Mouse (Mus musculus) forebrain, embryonic 15.5 days (tissue): ENCODE data around the gene Ttc25. TPM values are rescaled to one million over a fixed set of nuclear protein-coding genes. Genes with fewer than 3 reads are reported as not detected.
A peak's percentile ranks its signal among the peaks of the same experiment; 100 is the strongest.
"Not testable (repeated sequence)": the region's sequence is repeated elsewhere in the genome, so short reads cannot be mapped to it uniquely, and the experiment has no call there.

Experiments
- ATAC-seq: fragments of 200-750 bp; cut with Nextera tagmentation; replicated peaks from 2 replicates; pipeline ENCODE4 v1.8.0; 2017; ENCODE audit warnings: mild to moderate bottlenecking, moderate TSS enrichment, moderate library complexity
- H3K27ac ChIP-seq: fragments of 300-500 bp; sonication (generic); replicated peaks from 2 replicates; pipeline ENCODE4 v1.5.1; 2015; ENCODE audit warnings: mild to moderate bottlenecking, inconsistent platforms
- H3K27me3 ChIP-seq: fragments of 300-500 bp; sonication (generic); 2 replicates; pipeline ENCODE4 v1.6.1; 2015; ENCODE audit warnings: inconsistent platforms
- H3K36me3 ChIP-seq: fragments of 300-500 bp; sonication (generic); 2 replicates; pipeline ENCODE4 v1.6.1; 2015; ENCODE audit warnings: mild to moderate bottlenecking, inconsistent platforms
- H3K4me1 ChIP-seq: fragments of 300-500 bp; sonication (generic); 2 replicates; pipeline ENCODE4 v1.6.1; 2015; ENCODE audit warnings: inconsistent platforms
- H3K4me2 ChIP-seq: fragments of 300-500 bp; sonication (generic); replicated peaks from 2 replicates; pipeline ENCODE4 v1.6.1; 2015; ENCODE audit warnings: mild to moderate bottlenecking, inconsistent platforms
- H3K4me3 ChIP-seq: fragments of 300-500 bp; sonication (generic); 2 replicates; pipeline ENCODE4 v1.5.1; 2015; ENCODE audit warnings: mild to moderate bottlenecking, inconsistent platforms
- H3K9ac ChIP-seq: fragments of 300-500 bp; sonication (generic); replicated peaks from 2 replicates; pipeline ENCODE4 v1.6.1; 2015; ENCODE audit warnings: mild to moderate bottlenecking, inconsistent platforms
- H3K9me3 ChIP-seq: fragments of 300-500 bp; sonication (generic); 2 replicates; pipeline ENCODE4 v1.6.1; 2016; ENCODE audit warnings: inconsistent platforms
- WGBS: fragments of 180-500 bp; shearing (Covaris S2); methylation state at CpG from one replicate; pipeline ENCODE4 v1.1.7; 2015; ENCODE audit warnings: mixed read lengths; 5-methylcytosine and 5-hydroxymethylcytosine counted together
- polyA plus RNA-seq: library from polyadenylated mRNA; unstranded; fragments of >200 nt; fragmentation: Nextera tagmentation; extraction: Ambion mirVana; gene quantifications from 2 replicates; pipeline ENCODE4 v1.2.1, GENCODE M21; 2015

The Ttc25 gene
- polyA plus RNA-seq, 1 experiment from 2014 or later: 2.1 TPM

GRCm38 (mm10) chr11:100611627-100612026 is 66.2 kb downstream of the Ttc25 start:
- Histone ChIP-seq H3K4me1 (0 out of 2 replicates have a peak, but pooled peaks cover 4% of the 10 kb centered on the region), H3K27me3 (no peaks in the 10 kb centered on the region), H3K4me2 (no peak overlapping the region), H3K9me3 (no peaks in the 10 kb centered on the region), H3K9ac (no peak overlapping the region), H3K4me3 (no peak overlapping the region), H3K27ac (no peak overlapping the region), H3K36me3 (no peaks in the 10 kb centered on the region)
- ATAC-seq: no peak
- 97% methylated on average over 6 of the region's 6 CpGs for WGBS

GRCm38 (mm10) chr11:100613241-100613640 is 67.8 kb downstream of the Ttc25 start:
- Histone ChIP-seq H3K4me3 (no peak overlapping the region), H3K9ac (no peak overlapping the region), H3K27ac (no peak overlapping the region), H3K4me1 (peaks cover 9% of the 10 kb centered on the region), H3K4me2 (no peak overlapping the region), H3K36me3 (no peaks in the 10 kb centered on the region), H3K27me3 (no peaks in the 10 kb centered on the region), H3K9me3 (no peaks in the 10 kb centered on the region)
- WGBS: 88% methylated on average over 3 of the region's 3 CpGs
- no peak for ATAC-seq

GRCm38 (mm10) chr11:100616332-100616731 is 70.9 kb downstream of the Ttc25 start:
- Histone ChIP-seq H3K9me3 (no peaks in the 10 kb centered on the region), H3K4me2 (no peak overlapping the region), H3K4me3 (no peak overlapping the region), H3K27ac (no peak overlapping the region), H3K4me1 (peaks cover 21% of the 10 kb centered on the region), H3K9ac (no peak overlapping the region), H3K27me3 (no peaks in the 10 kb centered on the region), H3K36me3 (no peaks in the 10 kb centered on the region)
- 86% methylated on average over 5 of the region's 5 CpGs for WGBS
- no peak for ATAC-seq

GRCm38 (mm10) chr11:100616836-100617235 is 71.4 kb downstream of the Ttc25 start:
- peaks cover 21% of the 10 kb centered on the region for H3K4me1 ChIP-seq
- not testable (repeated sequence) for H3K9me3 ChIP-seq, H3K36me3 ChIP-seq, H3K4me3 ChIP-seq, H3K27ac ChIP-seq, H3K27me3 ChIP-seq, H3K4me2 ChIP-seq, H3K9ac ChIP-seq, ATAC-seq
- 92% methylated on average over 7 of the region's 7 CpGs for WGBS

GRCm38 (mm10) chr11:100617480-100617879 is 72.1 kb downstream of the Ttc25 start:
- Histone ChIP-seq H3K9ac (no peak overlapping the region), H3K4me3 (peak overlapping the region; percentile 93; the same call in 1 of the 2 replicates), H3K36me3 (no peaks in the 10 kb centered on the region), H3K9me3 (no peaks in the 10 kb centered on the region), H3K27ac (no peak overlapping the region), H3K4me2 (peak overlapping the region; percentile 85; the same call in 1 of the 2 replicates), H3K27me3 (no peaks in the 10 kb centered on the region), H3K4me1 (peaks cover 21% of the 10 kb centered on the region)
- 91% methylated on average over 4 of the region's 4 CpGs for WGBS
- no peak for ATAC-seq

- WGBS: under 1% methylated on average over 36 of the region's 36 CpGs
- no peaks in the 10 kb centered on the region for H3K9me3 ChIP-seq
- peak within 1 kb of the TSS; percentile 91 for H3K4me2 ChIP-seq
- H3K27ac ChIP-seq: peak within 1 kb of the TSS; percentile 93
- H3K27me3 ChIP-seq: no peaks in the 10 kb centered on the region
- peak within 1 kb of the TSS; percentile 93 for H3K4me3 ChIP-seq
- H3K4me1 ChIP-seq: peaks cover 30% of the 10 kb centered on the region
- peak within 1 kb of the TSS; percentile 91 for H3K9ac ChIP-seq
- H3K36me3 ChIP-seq: no peaks in the 10 kb centered on the region
- ATAC-seq: peak; percentile 56
These were observed 73.5 kb downstream of the Ttc25 start, which contains the start of gene Nkiras2 for GRCm38 (mm10) chr11:100618761-100619484. Gene Nkiras2, plus strand, starts transcription at chr11:100619244.

GRCm38 (mm10) chr11:100619485-100619975 is 74.1 kb downstream of the Ttc25 start:
- under 1% methylated on average over 40 of the region's 40 CpGs for WGBS

GRCm38 (mm10) chr11:100619982-100620381 is 74.6 kb downstream of the Ttc25 start, which contains the start of gene Dnajc7:
Gene Dnajc7, minus strand, starts transcription at chr11:100620168.
- Histone ChIP-seq H3K4me1 (peaks cover 35% of the 10 kb centered on the region), H3K4me3 (peak within 1 kb of the TSS; percentile 93), H3K27ac (peak within 1 kb of the TSS; percentile 93), H3K27me3 (no peaks in the 10 kb centered on the region), H3K36me3 (0 out of 2 replicates have a peak, but pooled peaks cover 5% of the 10 kb centered on the region), H3K9me3 (no peaks in the 10 kb centered on the region), H3K9ac (peak within 1 kb of the TSS; percentile 91), H3K4me2 (peak within 1 kb of the TSS; percentile 91)
- WGBS: 5% methylated on average over 11 of the region's 11 CpGs
- ATAC-seq: no peak; the same call in 1 of the 2 replicates

More at GRCm38 (mm10) chr11:100619485-100619975, 74.1 kb downstream of the Ttc25 start:
- ATAC-seq: peak; percentile 98
- peak overlapping the region; percentile 93 for H3K27ac ChIP-seq
- peaks cover 35% of the 10 kb centered on the region for H3K4me1 ChIP-seq
- H3K4me2 ChIP-seq: peak overlapping the region; percentile 91
- peak overlapping the region; percentile 91 for H3K9ac ChIP-seq
- no peaks in the 10 kb centered on the region for H3K9me3 ChIP-seq
- peak overlapping the region; percentile 93 for H3K4me3 ChIP-seq
- H3K27me3 ChIP-seq: no peaks in the 10 kb centered on the region
- H3K36me3 ChIP-seq: 0 out of 2 replicates have a peak, but pooled peaks cover under 1% of the 10 kb centered on the region

Other genes starting within 250 kb of the Ttc25 start
- gene Eif1, start 225.7 kb upstream of the Ttc25 start, polyA plus RNA-seq: 1,252 and 1,271 TPM in 2 replicates
- 0.57 and 0.78 TPM in 2 replicates for gene Gast, start 211.2 kb upstream of the Ttc25 start, polyA plus RNA-seq
- 94.7 and 128 TPM in 2 replicates for gene Hap1, start 189.5 kb upstream of the Ttc25 start, polyA plus RNA-seq
- 51.4 and 55.4 TPM in 2 replicates for gene Jup, start 147.8 kb upstream of the Ttc25 start, polyA plus RNA-seq
- 13.5 and 14.4 TPM in 2 replicates for gene P3h4, start 130.8 kb upstream of the Ttc25 start, polyA plus RNA-seq
- gene Fkbp10, start 129.9 kb upstream of the Ttc25 start, polyA plus RNA-seq: 16.9 and 17.3 TPM in 2 replicates
- gene Nt5c3b, start 103.8 kb upstream of the Ttc25 start, polyA plus RNA-seq: 103 and 112 TPM in 2 replicates
- 0.67 and 0.69 TPM in 2 replicates for gene Klhl10, start 103.7 kb upstream of the Ttc25 start, polyA plus RNA-seq
- 13.5 and 14.0 TPM in 2 replicates for gene Klhl11, start 72.9 kb upstream of the Ttc25 start, polyA plus RNA-seq
- gene Acly, start 17.6 kb upstream of the Ttc25 start, polyA plus RNA-seq: 230 and 237 TPM in 2 replicates
- gene Cnp, start 29.3 kb downstream of the Ttc25 start, polyA plus RNA-seq: 23.4 and 26.9 TPM in 2 replicates
- gene Nkiras2, start 73.6 kb downstream of the Ttc25 start, polyA plus RNA-seq: 90.5 and 91.3 TPM in 2 replicates
- gene Dnajc7, start 74.6 kb downstream of the Ttc25 start, polyA plus RNA-seq: 294 and 295 TPM in 2 replicates
- 0.23 and 0.31 TPM in 2 replicates for gene Zfp385c, start 146.8 kb downstream of the Ttc25 start, polyA plus RNA-seq
- 1.4 and 2.4 TPM in 2 replicates for gene Dhx58, start 158.7 kb downstream of the Ttc25 start, polyA plus RNA-seq
- gene Kat2a, start 166.9 kb downstream of the Ttc25 start, polyA plus RNA-seq: 53.1 and 54.4 TPM in 2 replicates
- gene Hspb9, start 168.2 kb downstream of the Ttc25 start, polyA plus RNA-seq: 0.24 and 0.41 TPM in 2 replicates
- 30.3 and 31.6 TPM in 2 replicates for gene Rab5c, start 192.6 kb downstream of the Ttc25 start, polyA plus RNA-seq
- 4.6 TPM in 2 replicates for gene Kcnh4, start 214.3 kb downstream of the Ttc25 start, polyA plus RNA-seq
- 1.0 and 1.1 TPM in 2 replicates for gene Hcrt, start 217.3 kb downstream of the Ttc25 start, polyA plus RNA-seq
- gene Ghdc, start 225.3 kb downstream of the Ttc25 start, polyA plus RNA-seq: 2.8 and 3.0 TPM in 2 replicates